Comparison of ENCODE assay signal across 24 mouse cellular contexts in the genomic region with DNA sequence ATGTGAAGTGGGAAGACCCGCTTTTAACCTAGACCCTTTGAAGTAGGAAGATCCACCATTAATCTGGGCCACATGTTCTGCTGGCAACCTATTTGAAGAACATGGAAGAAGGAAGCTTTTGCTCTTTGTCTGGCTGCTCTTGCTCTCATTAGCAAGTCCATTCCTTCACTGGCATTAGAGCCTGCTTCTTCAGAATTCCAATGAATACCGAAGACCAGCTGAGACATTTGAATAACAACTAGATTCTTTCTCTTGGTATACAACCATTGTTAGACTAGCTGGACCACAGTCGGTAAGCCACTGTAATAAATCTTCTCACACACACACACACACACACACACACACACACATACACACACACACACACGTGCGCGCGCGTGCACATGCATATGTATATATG.
"Had no signal": no experiment of that assay in that cellular context is flagged by ENCODE, and none has a peak within 500 bp of the region (broad histone marks: within the 10 kb centered on the region; RNA-seq: fewer than 3 reads in every experiment).

No protein-coding gene starts in this region.

- H3K36me3 ChIP-seq: heart, embryonic 10.5 days; heart, embryonic 13.5 days; heart, embryonic 15.5 days; hindbrain, embryonic 12.5 days; limb, embryonic 13.5 days; limb, embryonic 15.5 days; liver, embryonic 12.5 days had no signal

- H3K27ac ChIP-seq: heart, embryonic 10.5 days; heart, embryonic 13.5 days; heart, embryonic 15.5 days; hindbrain, embryonic 12.5 days; hindbrain, embryonic 14.5 days; layer of hippocampus, adult 2 months; left cerebral cortex, adult 2 months; limb, embryonic 13.5 days; limb, embryonic 15.5 days; liver, embryonic 12.5 days; liver, embryonic 14.5 days had no signal

- ATAC-seq: hindbrain, embryonic 16.5 days; intestine, embryonic 16.5 days; liver, embryonic 12.5 days had no signal

- DNase-seq: gastrocnemius, postnatal 14 days; gastrocnemius, postnatal 36 days; heart, adult 18-20 months; heart, postnatal 14 days; heart, postnatal 36 days; kidney, adult 11 months; kidney, adult 8-10 months; kidney, postnatal 10 days; kidney, postnatal 25 days; kidney, postnatal 4 days; lung, adult 18-20 months had no signal

- H3K27me3 ChIP-seq: hindbrain, embryonic 12.5 days; limb, embryonic 13.5 days had no signal

- H3K9ac ChIP-seq: heart, embryonic 13.5 days; heart, embryonic 15.5 days; hindbrain, embryonic 12.5 days; hindbrain, embryonic 14.5 days; limb, embryonic 13.5 days; limb, embryonic 15.5 days; liver, embryonic 12.5 days; liver, embryonic 14.5 days had no signal

- H3K4me1 ChIP-seq: heart, embryonic 10.5 days; heart, embryonic 13.5 days; heart, embryonic 15.5 days; hindbrain, embryonic 12.5 days; limb, embryonic 13.5 days; limb, embryonic 15.5 days; liver, embryonic 12.5 days had no signal

- H3K9me3 ChIP-seq: heart, embryonic 10.5 days; heart, embryonic 13.5 days; heart, embryonic 15.5 days; hindbrain, embryonic 12.5 days; limb, embryonic 13.5 days; limb, embryonic 15.5 days; liver, embryonic 12.5 days had no signal

- H3K4me3 ChIP-seq: heart, embryonic 10.5 days; heart, embryonic 13.5 days; heart, embryonic 15.5 days; hindbrain, embryonic 12.5 days; layer of hippocampus, adult 2 months; left cerebral cortex, adult 2 months; limb, embryonic 13.5 days; limb, embryonic 15.5 days; liver, embryonic 12.5 days had no signal

- H3K4me2 ChIP-seq: heart, embryonic 13.5 days; heart, embryonic 15.5 days; hindbrain, embryonic 12.5 days; hindbrain, embryonic 14.5 days; limb, embryonic 13.5 days; limb, embryonic 15.5 days; liver, embryonic 12.5 days had no signal
